Mouse (Mus musculus) layer of hippocampus, adult 9-11 months (tissue): ENCODE data around the gene Stxbp2.

Source experiments
- DNase-seq: peaks from one replicate; pipeline ENCODE4 v3.0.0; 2022

Gene Stxbp2

DNA sequence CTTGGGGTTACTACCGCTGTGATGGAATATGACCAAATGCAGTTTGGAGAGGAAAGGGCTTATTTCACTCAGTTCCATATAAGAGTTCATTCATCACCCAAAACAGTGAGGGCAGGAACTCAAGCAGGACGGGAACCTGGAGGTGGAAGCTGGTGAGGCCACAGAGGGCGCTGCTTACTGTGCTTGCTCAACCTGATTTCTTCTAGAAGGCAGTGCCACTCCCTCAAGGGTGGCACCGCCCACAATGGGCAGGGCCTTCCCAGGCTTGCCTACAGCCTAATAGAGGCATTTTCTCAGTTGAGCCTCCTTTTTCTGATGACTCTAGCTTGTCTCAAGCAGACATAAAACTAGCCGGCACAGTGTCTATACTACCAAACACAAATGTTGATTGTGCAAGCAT lies 15.0 kb downstream of the Stxbp2 start:
- DNase-seq = peak; percentile 45

GRCm38 (mm10) chr8:3646824-3647531 lies 16.2 kb downstream of the Stxbp2 start:
- no peak for DNase-seq

DNA sequence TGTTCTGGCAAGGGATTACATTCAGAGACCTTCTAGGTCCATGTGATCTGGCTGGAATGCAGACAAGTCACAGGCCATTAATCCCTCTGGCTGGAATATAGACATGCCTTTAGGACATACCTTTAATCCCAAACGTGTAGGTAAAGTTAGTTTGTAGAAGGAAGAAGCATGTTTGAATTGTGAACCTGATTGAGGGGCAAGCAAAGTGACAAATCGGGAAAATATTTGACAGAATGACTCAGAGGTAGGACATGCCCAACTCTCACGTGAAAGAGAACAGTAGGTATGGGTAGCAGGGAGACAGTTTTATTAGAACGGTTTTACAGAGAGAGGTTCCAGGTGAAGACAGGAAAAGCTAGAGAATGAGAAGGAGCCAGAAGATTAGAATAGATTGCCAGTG lies 16.8 kb downstream of the Stxbp2 start:
- no peak for DNase-seq

DNA sequence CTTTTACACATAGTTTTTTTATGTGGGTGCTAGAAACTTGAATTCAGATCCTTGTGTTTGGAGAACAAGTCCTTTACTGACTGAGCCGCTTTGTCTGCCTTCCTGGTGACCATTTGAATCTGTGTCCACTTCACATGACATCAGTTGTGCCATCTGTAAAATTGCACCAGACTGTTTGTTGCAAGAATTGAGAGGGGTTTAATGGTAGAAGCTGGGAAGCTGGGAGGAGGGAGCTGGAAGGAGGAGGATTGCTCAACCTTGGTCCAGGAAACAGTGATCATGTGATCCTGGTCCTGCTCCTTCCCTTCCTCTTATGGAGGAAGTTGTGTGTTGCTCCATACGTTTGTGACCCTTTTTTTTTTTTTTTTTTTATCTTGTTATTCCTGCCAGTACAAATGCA lies 17.5 kb downstream of the Stxbp2 start:
- no peak for DNase-seq

DNA sequence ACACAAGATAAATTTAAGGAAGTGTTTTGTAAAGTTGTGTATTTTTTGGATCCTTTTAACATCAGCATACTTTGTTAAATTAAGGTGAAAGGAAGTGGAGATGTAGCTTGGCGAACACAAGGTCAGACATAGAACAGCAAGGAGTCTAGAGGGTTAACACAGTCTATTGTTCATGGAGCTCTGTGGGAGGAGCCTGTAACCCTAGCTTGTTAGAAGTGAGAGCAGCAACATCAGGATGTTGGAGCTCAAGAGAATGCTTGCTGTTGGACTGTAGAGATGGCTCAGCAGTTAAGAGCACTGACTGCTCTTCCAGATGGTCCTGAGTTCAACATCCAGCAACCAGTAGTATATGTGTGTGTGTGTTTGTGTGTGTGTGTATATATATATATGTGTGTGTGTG lies 18.2 kb downstream of the Stxbp2 start:
- DNase-seq = no peak

- DNase-seq = no peak
Observed at GRCm38 (mm10) chr8:3652845-3653244, 22.1 kb downstream of the Stxbp2 start.

GRCm38 (mm10) chr8:3654726-3655508 lies 24.2 kb downstream of the Stxbp2 start:
- DNase-seq = no peak

DNA sequence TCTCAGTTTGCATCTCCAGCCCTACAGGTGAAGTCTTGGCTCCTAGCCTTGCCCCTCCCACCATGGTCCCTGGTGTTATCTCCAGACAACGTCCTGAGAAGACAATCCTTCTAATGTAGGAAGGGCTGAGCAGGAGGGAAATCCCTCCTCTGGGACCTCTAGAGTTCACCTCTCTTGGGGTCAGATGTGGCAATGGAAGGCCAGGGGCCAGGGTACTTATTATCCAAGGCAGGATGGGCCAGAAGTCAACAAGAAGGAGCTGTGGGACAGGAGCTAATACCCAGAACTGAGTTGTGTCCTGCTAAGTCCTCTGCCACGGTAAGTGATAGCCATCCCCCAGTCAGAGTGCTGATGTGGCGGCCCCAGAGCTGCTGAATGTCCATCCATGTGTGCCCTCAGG lies 24.8 kb downstream of the Stxbp2 start, which contains the start of gene Retn:
TSS of gene Retn (plus strand) at position 245 of the 400 bp plus-strand sequence.
- no peak for DNase-seq

DNA sequence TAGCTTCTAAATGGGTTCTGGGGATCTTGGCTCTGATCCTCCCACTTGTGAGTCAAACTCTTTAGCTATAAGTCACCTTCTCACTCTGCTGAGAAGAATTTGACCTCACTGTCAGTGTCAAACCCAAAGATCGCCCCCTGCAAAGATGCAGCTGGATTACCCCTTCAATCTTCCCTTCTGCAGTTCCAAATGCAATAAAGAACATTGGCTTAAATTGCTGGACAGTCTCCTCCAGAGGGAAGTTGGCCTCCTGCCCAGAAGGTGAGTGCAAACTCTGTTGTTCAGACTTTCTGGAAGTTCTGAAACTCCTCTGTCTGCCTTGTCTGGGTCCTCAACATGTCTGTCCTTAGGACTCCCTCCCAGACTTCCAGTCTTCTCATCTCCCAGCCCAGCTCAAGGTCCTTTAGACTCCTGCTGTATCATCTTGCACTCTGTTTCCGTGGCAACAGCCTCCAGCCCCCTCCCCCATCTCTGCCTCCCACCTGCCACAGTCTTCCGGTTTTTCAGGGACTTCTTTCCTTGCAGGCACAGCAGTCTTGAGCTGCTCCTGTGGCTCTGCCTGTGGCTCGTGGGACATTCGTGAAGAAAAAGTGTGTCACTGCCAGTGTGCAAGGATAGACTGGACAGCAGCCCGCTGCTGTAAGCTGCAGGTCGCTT lies 26.1 kb downstream of the Stxbp2 start:
- DNase-seq = no peak

- no peak for DNase-seq
Observed at GRCm38 (mm10) chr8:3660889-3661288, 30.1 kb downstream of the Stxbp2 start.

DNA sequence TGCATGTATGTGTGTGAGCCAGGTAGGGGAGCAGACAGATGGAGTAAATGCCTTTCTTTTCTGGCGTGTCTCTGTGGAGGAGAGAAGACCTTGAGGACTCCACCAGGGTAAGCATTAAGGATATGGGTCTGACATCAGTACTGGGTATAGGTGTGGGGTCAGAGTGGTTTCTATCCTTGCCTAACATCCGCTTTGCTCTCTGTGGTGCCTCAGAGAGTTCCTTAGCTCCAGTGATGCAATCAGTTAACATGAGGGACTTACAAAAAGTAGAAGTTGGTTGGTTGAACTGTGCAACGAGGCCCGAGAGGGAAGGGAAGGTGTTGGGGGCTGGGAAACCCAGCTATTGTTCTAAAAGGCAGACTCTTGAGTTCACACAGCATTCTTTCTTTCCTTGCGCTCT lies 33.6 kb downstream of the Stxbp2 start:
- no peak for DNase-seq

DNA sequence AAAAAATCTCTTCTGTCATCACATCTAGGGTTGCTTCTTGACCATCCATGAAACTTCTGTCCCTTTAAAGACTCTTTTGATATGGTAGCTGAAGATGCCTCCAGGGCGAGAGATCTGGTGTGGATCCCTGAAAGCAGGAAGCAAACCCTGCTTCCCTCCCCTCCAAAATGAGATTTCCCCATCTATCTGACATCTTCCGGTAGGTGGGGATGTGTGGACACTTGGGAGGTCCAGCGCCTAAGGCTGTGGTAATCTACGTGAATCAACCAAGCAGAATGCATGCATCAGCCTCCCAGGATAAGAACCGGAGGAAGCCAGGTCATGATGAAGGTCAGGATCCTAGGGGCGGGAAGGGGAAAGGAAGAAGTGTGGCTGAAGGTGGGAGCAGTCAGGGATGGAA lies 34.8 kb downstream of the Stxbp2 start, which contains the start of gene Mcemp1:
TSS of gene Mcemp1 (plus strand) at position 248 of the 400 bp plus-strand sequence.
- no peak for DNase-seq

DNA sequence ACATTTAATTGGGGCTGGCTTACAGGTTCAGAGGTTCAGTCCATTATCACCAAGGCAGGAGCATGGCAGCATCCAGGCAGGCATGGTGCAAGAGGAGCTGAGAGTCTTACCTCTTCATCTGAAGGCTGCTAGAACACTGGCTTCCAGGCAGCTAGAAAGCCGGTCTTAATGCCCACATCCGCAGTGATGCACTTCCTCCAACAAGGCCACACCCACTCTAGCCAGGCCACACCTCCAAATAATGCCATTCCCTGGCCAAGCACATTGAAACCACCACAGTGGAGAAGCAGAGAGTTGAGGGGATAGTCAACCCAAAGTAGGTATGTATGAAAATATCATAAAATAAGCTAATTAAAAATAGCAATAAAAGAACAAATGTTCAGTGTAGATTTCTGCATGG lies 39.6 kb downstream of the Stxbp2 start:
- no peak for DNase-seq

- DNase-seq = peak; percentile 87
Observed at GRCm38 (mm10) chr8:3671980-3672491, 41.3 kb downstream of the Stxbp2 start, which contains the start of gene Fcor. Gene Fcor, minus strand, starts transcription at chr8:3672362.

DNA sequence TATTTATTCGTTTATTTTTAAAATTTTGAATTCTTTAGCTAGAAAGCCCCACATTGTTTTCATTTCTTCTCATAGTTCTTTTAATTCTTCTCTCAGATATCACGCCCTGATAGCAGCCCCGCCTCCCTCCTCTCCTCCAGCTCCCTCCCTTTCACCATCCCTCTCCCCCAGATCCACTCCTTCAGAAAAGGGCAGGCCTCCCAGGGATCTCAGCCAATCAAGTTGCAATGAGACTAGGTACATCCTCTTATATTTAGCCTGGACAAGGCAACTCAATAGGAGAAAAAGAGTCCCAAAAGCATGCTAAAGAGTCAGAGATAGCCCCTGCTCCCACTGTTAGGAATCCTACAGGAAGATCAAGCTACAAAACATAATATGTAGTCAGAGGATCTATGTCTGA lies 43.9 kb downstream of the Stxbp2 start:
- no peak for DNase-seq

DNA sequence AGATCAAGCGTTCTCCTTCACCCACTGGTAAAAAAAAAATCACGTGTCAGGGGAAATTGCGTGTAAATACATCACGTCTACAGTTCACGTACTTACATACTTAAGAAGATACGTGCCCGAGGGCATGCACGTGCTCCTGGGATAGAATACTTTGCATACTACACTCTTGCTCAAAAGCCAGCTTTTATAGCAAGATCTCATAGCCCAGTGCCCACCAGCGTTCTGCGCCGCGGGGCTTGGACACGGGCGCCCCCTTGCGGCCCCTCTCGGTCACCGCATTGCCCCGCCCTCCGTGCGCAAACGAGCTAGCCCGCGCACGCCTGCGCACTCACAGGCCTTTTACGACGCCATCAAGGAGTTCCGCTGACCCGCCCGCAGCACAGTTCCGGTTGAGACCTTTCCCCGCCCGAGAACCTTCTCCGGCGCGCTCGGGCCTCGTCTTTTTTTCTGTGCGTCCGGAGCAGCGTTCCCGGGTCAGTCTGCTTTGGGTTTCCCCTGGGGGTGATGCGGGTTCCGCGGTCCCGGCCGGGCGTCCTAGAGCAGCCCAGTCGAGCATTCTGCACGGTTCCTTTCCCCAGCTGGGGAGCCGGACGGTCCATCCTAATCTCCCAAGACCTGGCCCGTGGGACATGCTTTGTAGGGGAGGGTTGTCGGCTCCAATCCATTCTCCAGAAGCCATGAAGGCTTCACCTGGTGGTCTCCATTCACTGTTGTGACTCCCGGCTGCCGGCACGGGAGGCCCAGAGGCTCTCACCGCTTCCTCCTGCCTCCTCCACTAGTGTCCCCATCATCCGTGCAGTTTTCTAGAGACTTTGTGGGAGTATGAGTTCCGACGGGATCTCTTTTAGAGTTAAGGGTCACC lies 45.6 kb downstream of the Stxbp2 start, which contains the start of gene Trappc5:
TSS of gene Trappc5 (plus strand) at position 169 of the 862 bp plus-strand sequence.
- DNase-seq = peak; percentile 93

- no peak for DNase-seq
Observed at GRCm38 (mm10) chr8:3676993-3677579, 46.3 kb downstream of the Stxbp2 start.

GRCm38 (mm10) chr8:3678831-3679230 lies 48.1 kb downstream of the Stxbp2 start:
- DNase-seq = no peak

- DNase-seq = no peak
Observed at GRCm38 (mm10) chr8:3679236-3679635, 48.5 kb downstream of the Stxbp2 start.

DNA sequence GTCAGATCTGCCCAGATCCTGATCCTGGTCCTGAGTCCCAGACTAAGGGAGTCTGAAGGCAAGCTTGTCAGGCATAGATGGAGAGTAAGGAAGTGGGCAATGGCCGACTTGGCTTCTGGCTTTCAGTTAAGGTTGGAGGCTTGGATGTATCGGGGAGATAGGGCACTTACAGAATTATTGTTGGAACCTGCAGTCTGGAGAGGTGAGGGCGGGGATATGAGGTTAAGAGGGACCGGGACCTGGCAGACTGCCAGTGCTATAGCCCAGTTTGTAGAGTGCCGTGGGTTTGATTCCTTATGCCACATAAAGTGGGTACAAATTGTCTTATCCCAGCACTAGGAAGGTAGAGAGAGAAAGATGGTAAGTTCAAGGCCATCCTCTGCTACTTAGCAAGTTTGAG lies 48.9 kb downstream of the Stxbp2 start:
- no peak for DNase-seq

DNA sequence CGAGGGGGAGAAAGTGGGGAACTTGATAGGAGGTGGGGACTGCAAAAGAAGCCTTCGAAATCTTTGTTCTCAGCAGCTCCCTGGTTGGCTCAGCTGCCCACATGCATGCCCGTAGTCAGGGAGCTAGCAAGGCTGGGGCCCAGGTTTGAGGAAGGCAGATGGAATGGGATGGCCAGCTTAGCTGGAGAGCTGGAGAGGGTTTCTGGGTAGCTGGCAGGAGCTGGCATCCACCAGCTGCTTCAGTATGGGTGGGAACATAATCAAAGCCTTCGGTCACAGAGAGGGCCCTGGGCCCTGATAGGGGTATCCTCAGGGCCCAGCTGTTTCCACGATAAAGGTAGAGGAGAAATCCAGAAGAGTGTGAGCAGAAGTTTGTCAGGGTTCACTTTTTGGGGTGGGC lies 51.7 kb downstream of the Stxbp2 start:
- DNase-seq = no peak
